Mouse (Mus musculus): Measurements from ENCODE around the gene Fermt1.

- no peak for TF ChIP-seq MAFK (IDR thresholded peaks at IDR 0.05; ENCODE audit: insufficient read depth, low read depth, low read length)
- TF ChIP-seq CHD2 (IDR thresholded peaks at IDR 0.05; ENCODE audit: low read depth, low read length): no peak
Observed at GRCm38 (mm10) chr2:132906763-132907162, 38.9 kb downstream of the Fermt1 start.

Data from ES-E14 (cell line).